Mouse (Mus musculus): ENCODE measurements at regions not wholly inside any gene's neighbourhood (a gene's known extent, or its start where the extent isn't known, plus 50 kb on each side); places are given as distances from the start of the nearest gene placed in this dataset.
A peak's percentile ranks its signal among the peaks of the same experiment; 100 is the strongest.

DNA sequence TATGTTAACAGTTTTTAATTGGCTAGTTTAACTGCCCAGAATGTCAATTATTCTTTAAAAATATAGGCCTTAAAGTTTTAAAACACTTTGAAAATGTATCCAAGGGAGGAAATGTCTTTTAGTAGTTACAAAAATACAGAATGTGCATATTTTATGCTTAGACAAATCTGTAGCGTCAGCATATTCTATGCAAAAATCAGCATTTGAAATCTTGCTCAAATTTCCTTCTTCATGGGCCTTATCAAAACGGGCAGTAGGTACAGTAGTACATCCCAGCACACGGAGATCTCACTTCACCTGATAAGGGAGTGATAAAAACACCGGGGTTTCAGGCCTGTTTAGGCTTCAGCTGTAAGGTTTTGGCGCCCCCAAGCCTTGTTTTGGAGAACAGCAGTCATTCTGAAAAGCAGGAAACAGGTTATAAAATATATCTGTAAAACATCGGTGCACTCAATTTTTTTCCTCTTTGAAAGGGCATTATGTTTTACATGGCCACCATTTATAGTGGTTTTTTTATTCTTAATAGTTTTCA is 435.7 kb upstream of the Adgrl4 start:
- Histone ChIP-seq H3K36me3 (no peaks in the 10 kb centered on the region), H3K9me3 (no peaks in the 10 kb centered on the region), H3K9ac (replicated peaks) (no peak overlapping the region), H3K27ac (replicated peaks) (no peak overlapping the region), H3K4me2 (replicated peaks) (no peak overlapping the region), H3K4me1 (0 out of 2 replicates have a peak, but pooled peaks cover 2% of the 10 kb centered on the region), H3K4me3 (no peak overlapping the region), H3K27me3 (no peaks in the 10 kb centered on the region)
- no peak for ATAC-seq (replicated peaks)
- whole genome bisulfite sequencing, result 35% methylated on average over 6 of the region's 6 CpGs

DNA sequence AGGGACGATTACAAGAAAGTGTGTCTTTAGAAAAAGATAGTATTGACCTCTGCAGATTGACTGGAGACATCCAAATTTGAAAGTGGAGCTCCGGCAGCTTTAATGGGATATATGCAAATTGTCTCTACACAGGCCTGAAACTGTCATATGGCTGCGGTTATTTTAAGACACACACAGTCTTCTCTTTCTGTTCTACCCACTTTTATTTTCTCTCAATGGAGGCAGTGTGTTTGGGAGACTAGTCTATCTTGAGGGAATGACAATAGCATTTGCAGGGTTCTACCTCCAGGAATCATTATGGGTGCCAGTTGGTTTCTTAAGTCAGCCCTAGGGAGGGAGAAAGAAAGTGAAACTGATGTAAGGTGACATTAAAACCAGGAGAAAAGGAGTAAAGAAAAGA is 434.2 kb upstream of the Adgrl4 start:
- no peak overlapping the region for H3K4me2 ChIP-seq (replicated peaks)
- 0 out of 2 replicates have a peak, but pooled peaks cover 2% of the 10 kb centered on the region for H3K4me1 ChIP-seq
- H3K9me3 ChIP-seq, result no peaks in the 10 kb centered on the region
- H3K27ac ChIP-seq (replicated peaks), result no peak overlapping the region
- WGBS, result 46% methylated on average over 3 of the region's 3 CpGs
- H3K4me3 ChIP-seq, result no peak overlapping the region
- H3K36me3 ChIP-seq, result no peaks in the 10 kb centered on the region
- ATAC-seq (replicated peaks), result peak; percentile 48; the same call in 1 of the 2 replicates
- H3K27me3 ChIP-seq, result no peaks in the 10 kb centered on the region
- no peak overlapping the region for H3K9ac ChIP-seq (replicated peaks)

- ATAC-seq (replicated peaks), result no peak
- Histone ChIP-seq H3K9me3 (no peaks in the 10 kb centered on the region), H3K4me3 (no peak overlapping the region), H3K27me3 (no peaks in the 10 kb centered on the region), H3K4me2 (replicated peaks) (no peak overlapping the region), H3K36me3 (no peaks in the 10 kb centered on the region), H3K27ac (replicated peaks) (no peak overlapping the region), H3K9ac (replicated peaks) (no peak overlapping the region), H3K4me1 (0 out of 2 replicates have a peak, but pooled peaks cover 2% of the 10 kb centered on the region)
- 44% methylated on average over 6 of the region's 6 CpGs for WGBS
Observed at GRCm38 (mm10) chr3:151003990-151004389, 433.7 kb upstream of the Adgrl4 start.

DNA sequence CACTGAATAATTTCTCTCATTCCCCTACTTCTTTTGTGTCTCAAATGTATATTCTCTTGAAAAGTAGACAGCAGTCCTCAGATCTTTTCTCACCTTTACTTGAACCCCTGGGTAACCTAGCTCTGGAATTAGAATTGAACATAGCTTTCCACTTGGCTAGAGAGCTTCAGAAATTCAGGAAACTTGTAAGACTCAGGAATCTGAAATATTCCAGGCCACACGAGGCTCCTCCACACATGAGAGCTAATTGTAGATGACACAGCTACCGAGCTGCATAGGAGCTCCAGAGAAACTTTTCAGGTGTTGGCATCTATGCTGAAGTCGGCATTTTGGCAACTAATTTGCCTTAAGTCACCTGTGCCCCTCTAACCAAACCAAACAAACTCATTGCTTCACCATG is 417.7 kb upstream of the Adgrl4 start:
- no peak overlapping the region for H3K4me3 ChIP-seq
- WGBS, result 78% methylated on average over 3 of the region's 3 CpGs
- no peaks in the 10 kb centered on the region for H3K4me1 ChIP-seq
- no peak overlapping the region for H3K9ac ChIP-seq (replicated peaks)
- H3K27me3 ChIP-seq, result no peaks in the 10 kb centered on the region
- no peaks in the 10 kb centered on the region for H3K9me3 ChIP-seq
- no peaks in the 10 kb centered on the region for H3K36me3 ChIP-seq
- H3K27ac ChIP-seq (replicated peaks), result no peak overlapping the region
- H3K4me2 ChIP-seq (replicated peaks), result no peak overlapping the region
- ATAC-seq (replicated peaks), result no peak

DNA sequence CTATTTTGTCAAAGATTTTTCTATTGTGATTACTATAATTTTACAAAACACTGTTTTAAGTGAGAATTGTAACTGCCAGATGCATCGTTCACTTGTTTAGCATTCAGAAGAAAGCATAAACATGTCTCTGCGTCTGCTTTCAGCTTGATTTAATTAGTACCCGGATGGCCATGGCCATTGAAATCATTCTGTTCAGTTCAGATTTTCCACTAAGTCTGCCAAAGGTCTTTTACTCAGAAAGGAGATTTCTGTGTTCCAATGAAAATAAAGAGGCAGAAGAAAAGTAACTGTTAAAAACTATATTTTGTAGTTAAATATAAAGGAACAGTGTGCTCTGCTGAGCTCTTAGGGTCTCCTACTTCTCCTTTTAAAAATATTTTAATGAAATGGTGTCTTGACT is 380.2 kb upstream of the Adgrl4 start:
- H3K4me2 ChIP-seq (replicated peaks), result no peak overlapping the region
- H3K4me1 ChIP-seq, result no peaks in the 10 kb centered on the region
- no peak for ATAC-seq (replicated peaks)
- 34% methylated on average over 3 of the region's 3 CpGs for WGBS
- H3K9ac ChIP-seq (replicated peaks), result no peak overlapping the region
- no peak overlapping the region for H3K27ac ChIP-seq (replicated peaks)
- H3K4me3 ChIP-seq, result no peak overlapping the region
- H3K9me3 ChIP-seq, result no peaks in the 10 kb centered on the region
- no peaks in the 10 kb centered on the region for H3K36me3 ChIP-seq
- no peaks in the 10 kb centered on the region for H3K27me3 ChIP-seq

DNA sequence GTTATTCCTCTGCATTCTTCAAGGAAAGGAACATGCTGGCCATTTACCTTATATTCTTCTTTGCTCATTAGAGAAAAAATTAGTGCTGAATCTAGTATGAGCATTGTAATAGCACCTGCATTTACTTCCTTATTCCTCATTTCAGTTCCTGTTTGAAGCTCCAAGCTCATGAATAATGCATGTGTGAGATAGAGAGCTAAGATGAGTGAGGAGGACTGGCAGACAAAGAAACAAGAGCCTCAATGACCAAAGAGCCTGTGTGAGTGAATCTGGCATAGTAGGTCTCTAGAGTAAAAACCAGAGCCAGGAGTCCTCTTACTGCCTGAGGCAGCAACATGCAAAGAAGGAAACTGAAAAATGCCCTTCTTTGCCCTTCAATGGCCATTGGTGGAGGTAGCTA is 365.4 kb upstream of the Adgrl4 start:
- Histone ChIP-seq H3K27me3 (no peaks in the 10 kb centered on the region), H3K4me2 (replicated peaks) (no peak overlapping the region), H3K4me1 (no peaks in the 10 kb centered on the region), H3K9me3 (no peaks in the 10 kb centered on the region), H3K9ac (replicated peaks) (no peak overlapping the region), H3K27ac (replicated peaks) (no peak overlapping the region), H3K4me3 (no peak overlapping the region), H3K36me3 (no peaks in the 10 kb centered on the region)
- no peak for ATAC-seq (replicated peaks)

- H3K4me2 ChIP-seq (replicated peaks), result no peak overlapping the region
- H3K36me3 ChIP-seq, result no peaks in the 10 kb centered on the region
- no peak for ATAC-seq (replicated peaks)
- no peaks in the 10 kb centered on the region for H3K27me3 ChIP-seq
- WGBS, result 55% methylated on average over 3 of the region's 3 CpGs
- no peak overlapping the region for H3K27ac ChIP-seq (replicated peaks)
- H3K4me1 ChIP-seq, result peaks cover 5% of the 10 kb centered on the region
- H3K9me3 ChIP-seq, result no peaks in the 10 kb centered on the region
- H3K9ac ChIP-seq (replicated peaks), result no peak overlapping the region
- H3K4me3 ChIP-seq, result no peak overlapping the region
Observed at GRCm38 (mm10) chr3:151116831-151117230, 320.9 kb upstream of the Adgrl4 start.

GRCm38 (mm10) chr3:151117583-151118041 is 320.1 kb upstream of the Adgrl4 start:
- Histone ChIP-seq H3K27ac (replicated peaks) (no peak overlapping the region), H3K9me3 (no peaks in the 10 kb centered on the region), H3K4me3 (no peak overlapping the region), H3K36me3 (no peaks in the 10 kb centered on the region), H3K4me2 (replicated peaks) (no peak overlapping the region), H3K27me3 (no peaks in the 10 kb centered on the region), H3K9ac (replicated peaks) (no peak overlapping the region), H3K4me1 (peaks cover 5% of the 10 kb centered on the region)
- ATAC-seq (replicated peaks), result peak; percentile 57; the same call in 1 of the 2 replicates
- WGBS, result 33% methylated on average over 3 of the region's 3 CpGs

- no peak overlapping the region for H3K4me3 ChIP-seq
- ATAC-seq (replicated peaks), result no peak
- WGBS, result 45% methylated on average over 5 of the region's 5 CpGs
Observed at GRCm38 (mm10) chr3:151124131-151124530, 313.6 kb upstream of the Adgrl4 start.

GRCm38 (mm10) chr3:151146889-151147288 is 290.8 kb upstream of the Adgrl4 start:
- Histone ChIP-seq H3K9ac (replicated peaks) (no peak overlapping the region), H3K36me3 (no peaks in the 10 kb centered on the region), H3K4me2 (replicated peaks) (no peak overlapping the region), H3K9me3 (no peaks in the 10 kb centered on the region), H3K27ac (replicated peaks) (no peak overlapping the region), H3K27me3 (no peaks in the 10 kb centered on the region), H3K4me1 (no peaks in the 10 kb centered on the region), H3K4me3 (no peak overlapping the region)
- no peak for ATAC-seq (replicated peaks)
- WGBS, result 88% methylated on average over 2 of the region's 2 CpGs

More at GRCm38 (mm10) chr3:151124131-151124530, 313.6 kb upstream of the Adgrl4 start:
- no peak overlapping the region for H3K27ac ChIP-seq (replicated peaks)
- H3K27me3 ChIP-seq, result no peaks in the 10 kb centered on the region
- no peaks in the 10 kb centered on the region for H3K9me3 ChIP-seq
- H3K4me1 ChIP-seq, result no peaks in the 10 kb centered on the region
- H3K4me2 ChIP-seq (replicated peaks), result no peak overlapping the region
- no peak overlapping the region for H3K9ac ChIP-seq (replicated peaks)
- no peaks in the 10 kb centered on the region for H3K36me3 ChIP-seq

DNA sequence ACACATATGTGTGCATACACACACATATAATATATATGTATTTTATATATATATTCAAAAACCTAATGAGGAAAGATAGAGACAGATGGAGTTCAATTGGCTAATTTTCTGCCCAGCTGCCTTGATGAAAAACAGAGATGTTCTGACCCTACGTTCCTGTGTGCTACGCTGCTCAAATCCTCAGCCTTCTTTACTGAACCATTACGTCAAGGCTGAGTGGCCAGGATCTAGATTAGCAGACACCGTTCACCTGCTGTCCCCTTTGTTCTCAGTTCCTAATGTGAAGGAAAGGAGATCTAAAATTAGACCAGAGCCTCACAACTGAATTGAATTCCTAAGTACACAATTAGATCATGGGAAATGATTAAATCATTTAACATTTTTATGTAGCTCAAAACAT is 284.3 kb upstream of the Adgrl4 start:
- no peak overlapping the region for H3K9ac ChIP-seq (replicated peaks)
- WGBS, result 9% methylated on average over 4 of the region's 4 CpGs
- ATAC-seq (replicated peaks), result no peak
- H3K27ac ChIP-seq (replicated peaks), result no peak overlapping the region
- H3K4me2 ChIP-seq (replicated peaks), result no peak overlapping the region
- no peaks in the 10 kb centered on the region for H3K9me3 ChIP-seq
- no peaks in the 10 kb centered on the region for H3K4me1 ChIP-seq
- no peak overlapping the region for H3K4me3 ChIP-seq
- H3K27me3 ChIP-seq, result no peaks in the 10 kb centered on the region
- H3K36me3 ChIP-seq, result no peaks in the 10 kb centered on the region

DNA sequence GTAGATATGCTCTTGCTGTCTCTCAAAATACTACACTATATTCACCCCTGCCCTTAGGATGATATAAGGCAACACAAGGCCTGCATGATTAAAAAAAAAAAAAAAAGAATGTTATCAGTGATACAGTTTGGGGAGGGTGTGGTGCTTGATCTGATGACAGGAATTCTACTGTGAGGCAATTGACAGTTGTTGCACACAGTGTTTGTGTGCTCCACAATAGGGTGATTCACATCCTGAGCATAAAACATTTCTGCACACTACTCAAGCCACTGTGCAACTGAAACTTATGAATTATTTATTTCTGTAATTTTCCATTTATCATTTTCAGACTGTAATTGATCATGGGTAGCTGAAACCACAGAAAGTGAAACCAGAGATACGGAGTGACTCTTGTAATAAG is 277.2 kb upstream of the Adgrl4 start:
- no peak for ATAC-seq (replicated peaks)
- no peak overlapping the region for H3K27ac ChIP-seq (replicated peaks)
- no peak overlapping the region for H3K9ac ChIP-seq (replicated peaks)
- WGBS, result 69% methylated on average over 1 of the region's 1 CpGs
- no peaks in the 10 kb centered on the region for H3K4me1 ChIP-seq
- H3K4me2 ChIP-seq (replicated peaks), result no peak overlapping the region
- H3K4me3 ChIP-seq, result no peak overlapping the region
- no peaks in the 10 kb centered on the region for H3K36me3 ChIP-seq
- no peaks in the 10 kb centered on the region for H3K27me3 ChIP-seq
- H3K9me3 ChIP-seq, result no peaks in the 10 kb centered on the region

DNA sequence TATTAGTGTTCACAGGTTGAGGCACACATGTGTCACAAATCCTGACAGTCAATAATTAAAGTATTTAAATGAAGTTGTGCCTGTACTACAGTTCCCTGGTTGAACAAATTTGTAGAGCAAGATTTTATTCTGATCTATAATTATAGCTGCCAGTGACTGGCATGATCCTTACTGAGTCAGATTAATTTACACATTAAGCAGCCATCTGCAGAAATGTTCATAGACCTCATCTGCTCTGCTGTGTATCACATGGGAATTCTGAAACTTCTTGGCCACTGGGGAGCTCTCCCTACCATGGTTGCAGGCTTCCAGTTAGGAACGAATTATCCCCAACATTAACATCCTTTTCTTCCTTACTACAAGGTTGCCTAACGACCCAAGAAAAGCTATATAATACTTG is 255.6 kb upstream of the Adgrl4 start:
- H3K27me3 ChIP-seq, result no peaks in the 10 kb centered on the region
- no peak overlapping the region for H3K27ac ChIP-seq (replicated peaks)
- no peak overlapping the region for H3K4me2 ChIP-seq (replicated peaks)
- H3K9ac ChIP-seq (replicated peaks), result no peak overlapping the region
- WGBS, result 41% methylated on average over 2 of the region's 2 CpGs
- peaks cover 6% of the 10 kb centered on the region; the same call in 1 of the 2 replicates for H3K4me1 ChIP-seq
- no peak overlapping the region for H3K4me3 ChIP-seq
- ATAC-seq (replicated peaks), result peak; percentile 66
- H3K36me3 ChIP-seq, result no peaks in the 10 kb centered on the region
- H3K9me3 ChIP-seq, result no peaks in the 10 kb centered on the region
